Mouse (Mus musculus): ENCODE results near the gene Crispld2. TPM values are rescaled to one million over a fixed set of nuclear protein-coding genes. Genes with fewer than 3 reads are reported as not detected.

The Crispld2 gene
- polyA plus RNA-seq, 1 experiment from 2014 or later = 2.3 TPM

GRCm38 (mm10) chr8:120038741-120039140 lies 46.5 kb downstream of the Crispld2 start:
- Histone ChIP-seq H3K27me3 (no peaks in the 10 kb centered on the region), H3K9me3 (no peaks in the 10 kb centered on the region), H3K36me3 (replicated peaks) (no peaks in the 10 kb centered on the region), H3K27ac (no peak overlapping the region), H3K9ac (no peak overlapping the region), H3K4me2 (no peak overlapping the region), H3K4me3 (replicated peaks) (no peak overlapping the region), H3K4me1 (peaks cover 10% of the 10 kb centered on the region)
- no peak for ATAC-seq (ENCODE audit: low FRiP score)
- WGBS = 87% methylated on average over 12 of the region's 12 CpGs

- 89% methylated on average over 11 of the region's 11 CpGs for WGBS
These were observed 47.2 kb downstream of the Crispld2 start for GRCm38 (mm10) chr8:120039313-120039919.

GRCm38 (mm10) chr8:120040861-120041260 lies 48.6 kb downstream of the Crispld2 start:
- H3K27ac ChIP-seq = no peak overlapping the region
- no peaks in the 10 kb centered on the region for H3K36me3 ChIP-seq (replicated peaks)
- H3K9ac ChIP-seq = no peak overlapping the region
- H3K4me3 ChIP-seq (replicated peaks) = no peak overlapping the region
- H3K27me3 ChIP-seq = no peaks in the 10 kb centered on the region
- 65% methylated on average over 1 of the region's 1 CpGs for WGBS
- no peaks in the 10 kb centered on the region for H3K9me3 ChIP-seq
- H3K4me2 ChIP-seq = no peak overlapping the region
- no peak for ATAC-seq (ENCODE audit: low FRiP score)
- peaks cover 4% of the 10 kb centered on the region; the same call in 1 of the 2 replicates for H3K4me1 ChIP-seq

More at GRCm38 (mm10) chr8:120039313-120039919, 47.2 kb downstream of the Crispld2 start:
- no peak overlapping the region for H3K9ac ChIP-seq
- peaks cover 7% of the 10 kb centered on the region for H3K4me1 ChIP-seq
- H3K27ac ChIP-seq = no peak overlapping the region
- H3K4me2 ChIP-seq = no peak overlapping the region
- ATAC-seq (ENCODE audit: low FRiP score) = no peak
- H3K9me3 ChIP-seq = no peaks in the 10 kb centered on the region
- no peak overlapping the region for H3K4me3 ChIP-seq (replicated peaks)
- H3K36me3 ChIP-seq (replicated peaks) = no peaks in the 10 kb centered on the region
- H3K27me3 ChIP-seq = no peaks in the 10 kb centered on the region

GRCm38 (mm10) chr8:120042542-120043312 lies 50.5 kb downstream of the Crispld2 start:
- no peak for ATAC-seq (ENCODE audit: low FRiP score)
- Histone ChIP-seq H3K27me3 (no peaks in the 10 kb centered on the region), H3K27ac (no peak overlapping the region), H3K9ac (no peak overlapping the region), H3K36me3 (replicated peaks) (no peaks in the 10 kb centered on the region), H3K4me2 (no peak overlapping the region), H3K9me3 (no peaks in the 10 kb centered on the region), H3K4me1 (peaks cover 4% of the 10 kb centered on the region), H3K4me3 (replicated peaks) (no peak overlapping the region)
- WGBS = 79% methylated on average over 10 of the region's 10 CpGs

GRCm38 (mm10) chr8:120044907-120045306 lies 52.7 kb downstream of the Crispld2 start:
- no peak for ATAC-seq (ENCODE audit: low FRiP score)

GRCm38 (mm10) chr8:120045471-120045870 lies 53.2 kb downstream of the Crispld2 start:
- WGBS = 72% methylated on average over 5 of the region's 5 CpGs

More at GRCm38 (mm10) chr8:120044907-120045306, 52.7 kb downstream of the Crispld2 start:
- Histone ChIP-seq H3K9me3 (no peaks in the 10 kb centered on the region), H3K27me3 (no peaks in the 10 kb centered on the region), H3K4me1 (peaks cover 4% of the 10 kb centered on the region), H3K36me3 (replicated peaks) (no peaks in the 10 kb centered on the region), H3K9ac (no peak overlapping the region), H3K27ac (no peak overlapping the region), H3K4me2 (no peak overlapping the region), H3K4me3 (replicated peaks) (no peak overlapping the region)
- 83% methylated on average over 8 of the region's 8 CpGs for WGBS

GRCm38 (mm10) chr8:120046258-120047020 lies 54.2 kb downstream of the Crispld2 start:
- no peaks in the 10 kb centered on the region for H3K9me3 ChIP-seq
- no peak overlapping the region for H3K9ac ChIP-seq
- ATAC-seq (ENCODE audit: low FRiP score) = no peak
- H3K27ac ChIP-seq = no peak overlapping the region
- H3K4me2 ChIP-seq = no peak overlapping the region
- no peaks in the 10 kb centered on the region for H3K36me3 ChIP-seq (replicated peaks)
- H3K4me3 ChIP-seq (replicated peaks) = no peak overlapping the region
- WGBS = 79% methylated on average over 14 of the region's 14 CpGs
- H3K27me3 ChIP-seq = no peaks in the 10 kb centered on the region
- H3K4me1 ChIP-seq = peaks cover 4% of the 10 kb centered on the region

More at GRCm38 (mm10) chr8:120045471-120045870, 53.2 kb downstream of the Crispld2 start:
- Histone ChIP-seq H3K9me3 (no peaks in the 10 kb centered on the region), H3K27ac (no peak overlapping the region), H3K36me3 (replicated peaks) (no peaks in the 10 kb centered on the region), H3K4me2 (no peak overlapping the region), H3K9ac (no peak overlapping the region), H3K27me3 (no peaks in the 10 kb centered on the region), H3K4me3 (replicated peaks) (no peak overlapping the region), H3K4me1 (peaks cover 4% of the 10 kb centered on the region)
- ATAC-seq (ENCODE audit: low FRiP score) = no peak

- H3K9ac ChIP-seq = no peak overlapping the region
- H3K27ac ChIP-seq = no peak overlapping the region
- no peak for ATAC-seq (ENCODE audit: low FRiP score)
- 87% methylated on average over 13 of the region's 13 CpGs for WGBS
- H3K27me3 ChIP-seq = no peaks in the 10 kb centered on the region
- no peak overlapping the region for H3K4me2 ChIP-seq
- no peaks in the 10 kb centered on the region for H3K36me3 ChIP-seq (replicated peaks)
- H3K4me1 ChIP-seq = peaks cover 4% of the 10 kb centered on the region
- H3K4me3 ChIP-seq (replicated peaks) = no peak overlapping the region
- H3K9me3 ChIP-seq = no peaks in the 10 kb centered on the region
These were observed 57.7 kb downstream of the Crispld2 start for GRCm38 (mm10) chr8:120049949-120050348.

- Histone ChIP-seq H3K27ac (no peak overlapping the region), H3K9ac (no peak overlapping the region), H3K9me3 (no peaks in the 10 kb centered on the region), H3K36me3 (replicated peaks) (no peaks in the 10 kb centered on the region), H3K4me3 (replicated peaks) (no peak overlapping the region), H3K27me3 (no peaks in the 10 kb centered on the region), H3K4me2 (no peak overlapping the region), H3K4me1 (peaks cover 4% of the 10 kb centered on the region)
- 84% methylated on average over 10 of the region's 10 CpGs for WGBS
- ATAC-seq (ENCODE audit: low FRiP score) = no peak
These were observed 58.1 kb downstream of the Crispld2 start for GRCm38 (mm10) chr8:120050376-120050775.

GRCm38 (mm10) chr8:120051006-120051405 lies 58.8 kb downstream of the Crispld2 start:
- H3K27me3 ChIP-seq = no peaks in the 10 kb centered on the region
- H3K4me1 ChIP-seq = peaks cover 4% of the 10 kb centered on the region
- no peaks in the 10 kb centered on the region for H3K36me3 ChIP-seq (replicated peaks)
- H3K27ac ChIP-seq = no peak overlapping the region
- no peak for ATAC-seq (ENCODE audit: low FRiP score)
- WGBS = 91% methylated on average over 4 of the region's 4 CpGs
- no peak overlapping the region for H3K4me3 ChIP-seq (replicated peaks)
- H3K9me3 ChIP-seq = no peaks in the 10 kb centered on the region
- no peak overlapping the region for H3K9ac ChIP-seq
- no peak overlapping the region for H3K4me2 ChIP-seq

- H3K4me2 ChIP-seq = no peak overlapping the region
- WGBS = 91% methylated on average over 4 of the region's 4 CpGs
- no peaks in the 10 kb centered on the region for H3K27me3 ChIP-seq
- H3K4me1 ChIP-seq = no peaks in the 10 kb centered on the region
- H3K36me3 ChIP-seq (replicated peaks) = no peaks in the 10 kb centered on the region
- H3K27ac ChIP-seq = no peak overlapping the region
- no peaks in the 10 kb centered on the region for H3K9me3 ChIP-seq
- no peak overlapping the region for H3K9ac ChIP-seq
- no peak overlapping the region for H3K4me3 ChIP-seq (replicated peaks)
- ATAC-seq (ENCODE audit: low FRiP score) = no peak
These were observed 59.7 kb downstream of the Crispld2 start for GRCm38 (mm10) chr8:120051908-120052307.

- ATAC-seq (ENCODE audit: low FRiP score) = no peak
- no peak overlapping the region for H3K9ac ChIP-seq
- H3K4me1 ChIP-seq = no peaks in the 10 kb centered on the region
- no peaks in the 10 kb centered on the region for H3K9me3 ChIP-seq
- no peak overlapping the region for H3K4me3 ChIP-seq (replicated peaks)
- H3K27me3 ChIP-seq = no peaks in the 10 kb centered on the region
- WGBS = 86% methylated on average over 8 of the region's 8 CpGs
- no peak overlapping the region for H3K4me2 ChIP-seq
- H3K27ac ChIP-seq = no peak overlapping the region
- H3K36me3 ChIP-seq (replicated peaks) = no peaks in the 10 kb centered on the region
These were observed 60.1 kb downstream of the Crispld2 start for GRCm38 (mm10) chr8:120052318-120052717.

Data from forebrain, embryonic 12.5 days (tissue).